Mouse (Mus musculus) adrenal gland, adult 2 months (tissue): ENCODE measurements around the gene Gm10376. TPM values are rescaled to one million over a fixed set of nuclear protein-coding genes. Genes with fewer than 3 reads are reported as not detected.
"Not testable (repeated sequence)": the region's sequence is repeated elsewhere in the genome, so short reads cannot be mapped to it uniquely, and the experiment has no call there.

ENCODE experiments used
- DNase-seq: peaks from one replicate; pipeline ENCODE4 v3.0.0; 2021
- long read RNA-seq: library from polyadenylated mRNA; stranded (forward); transcript quantifications from one replicate; pipeline ENCODE4 v2.0.0, GENCODE M21; 2021
- polyA plus RNA-seq: library from polyadenylated mRNA; depleted of rRNA; stranded (reverse); fragments of >200 nt; gene quantifications from 2 replicates; pipeline ENCODE4 v1.2.3, GENCODE M21; 2012; rRNA removed
- total RNA-seq, 2 experiments: library from RNA; stranded (reverse); gene quantifications; 2 replicates each; pipeline ENCODE4 v1.2.3; 2021

Gene Gm10376
- total RNA-seq = not detected
- polyA plus RNA-seq = not detected in 2 replicates
- long read RNA-seq = 0 reads

DNA sequence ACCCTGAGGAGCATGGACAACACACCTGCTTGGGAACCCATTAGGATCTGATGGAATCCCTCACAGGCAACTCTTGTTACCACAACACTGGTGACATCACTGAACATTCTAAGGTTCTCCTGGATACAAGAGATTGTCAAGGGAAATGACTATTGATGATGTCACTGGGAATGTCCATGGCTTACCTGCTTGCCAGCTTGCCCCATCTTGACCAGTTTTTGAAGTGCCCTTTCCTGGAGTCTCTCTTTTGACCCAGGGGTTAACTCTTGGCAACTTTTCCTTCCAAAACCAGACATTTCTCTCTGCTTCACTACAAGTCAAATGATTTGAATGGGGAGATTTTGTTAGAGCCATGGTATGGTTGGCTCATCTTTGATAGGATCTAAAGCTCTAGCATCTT lies at the start of gene Gm10376:
TSS of gene Gm10376 (minus strand) at position 101 of the 400 bp plus-strand sequence.
- not testable (repeated sequence) for DNase-seq

DNA sequence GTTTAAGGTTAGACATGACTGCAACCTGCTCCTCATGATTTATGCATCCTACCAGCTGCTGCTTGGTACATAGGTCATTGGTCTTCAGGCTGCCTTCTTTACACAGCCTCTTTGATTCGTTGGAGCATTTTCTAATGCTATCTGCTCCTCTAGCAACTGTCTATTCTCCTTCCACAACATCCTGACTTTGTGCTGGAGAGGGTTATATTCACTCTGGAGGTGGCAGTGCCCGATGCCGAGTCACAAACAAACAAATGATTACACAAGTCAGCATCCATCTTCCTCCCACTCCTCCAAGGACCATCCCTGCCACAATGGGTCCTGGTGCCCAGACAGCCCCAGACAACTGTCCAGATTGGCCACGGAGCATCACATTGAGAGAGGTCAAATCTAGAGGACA lies 44.8 kb upstream of the Gm10376 start:
- DNase-seq = not testable (repeated sequence)

DNA sequence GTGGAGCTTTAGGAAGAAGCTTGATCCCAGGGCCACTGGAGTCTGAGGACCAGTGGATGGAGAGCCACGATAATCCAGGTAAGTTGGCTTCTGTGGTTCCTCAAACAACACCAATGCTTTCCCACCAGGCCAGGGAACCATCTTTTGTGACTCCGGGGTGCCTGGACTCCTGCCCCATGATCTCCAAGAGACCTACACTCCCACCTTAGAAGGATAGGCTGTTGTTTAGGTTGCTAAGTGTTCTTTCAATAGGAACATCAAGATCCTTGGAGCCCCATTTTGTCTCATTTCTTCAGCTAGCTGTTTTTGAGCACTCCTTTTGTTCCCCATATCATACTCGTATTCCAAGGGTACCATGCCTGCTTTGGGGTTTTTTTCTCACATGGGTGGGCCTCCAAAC lies 42.6 kb upstream of the Gm10376 start:
- not testable (repeated sequence) for DNase-seq

DNA sequence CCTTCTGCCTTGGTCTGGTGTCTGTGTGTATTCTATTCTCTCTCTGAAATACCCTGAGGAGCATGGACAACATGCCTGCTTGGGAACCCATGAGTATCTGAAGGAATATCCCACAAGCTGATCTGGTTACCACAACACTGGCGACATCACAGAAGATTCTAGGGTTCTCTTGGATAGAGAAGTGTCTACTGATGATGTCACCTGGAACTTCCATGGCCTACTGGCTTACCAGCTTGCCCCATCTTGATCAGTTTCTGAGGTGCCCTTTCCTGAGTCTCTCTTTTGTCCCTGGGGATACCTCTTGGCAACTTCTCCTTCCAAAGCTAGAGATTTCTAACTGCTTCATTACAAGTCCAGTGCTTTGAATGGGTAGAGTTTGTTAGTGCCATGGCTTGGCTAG lies 21.9 kb downstream of the Gm10376 start, which contains the start of gene Gm8082:
TSS of gene Gm8082 (minus strand) at position 101 of the 400 bp plus-strand sequence.
- DNase-seq = not testable (repeated sequence)

Other genes starting within 250 kb of the Gm10376 start
- gene Gm3015, start 246.8 kb downstream of the Gm10376 start, total RNA-seq = not detected
- not detected in 2 replicates for gene Gm3015, start 246.8 kb downstream of the Gm10376 start, polyA plus RNA-seq
- not detected for gene Gm10377, start 217.6 kb downstream of the Gm10376 start, total RNA-seq
- gene Gm10377, start 217.6 kb downstream of the Gm10376 start, polyA plus RNA-seq = not detected in 2 replicates
- not detected for gene Gm21977, start 162.2 kb downstream of the Gm10376 start, total RNA-seq
- gene Gm21977, start 162.2 kb downstream of the Gm10376 start, polyA plus RNA-seq = not detected in 2 replicates
- gene Gm8082, start 22.0 kb downstream of the Gm10376 start, total RNA-seq = not detected
- gene Gm8082, start 22.0 kb downstream of the Gm10376 start, polyA plus RNA-seq = not detected in 2 replicates
- not detected for gene Gm8094, start 61.0 kb upstream of the Gm10376 start, total RNA-seq
- not detected in 2 replicates for gene Gm8094, start 61.0 kb upstream of the Gm10376 start, polyA plus RNA-seq
- not detected for gene Gm8104, start 85.0 kb upstream of the Gm10376 start, total RNA-seq
- not detected in 2 replicates for gene Gm8104, start 85.0 kb upstream of the Gm10376 start, polyA plus RNA-seq
- not detected for gene Gm7233, start 164.2 kb upstream of the Gm10376 start, total RNA-seq
- gene Gm7233, start 164.2 kb upstream of the Gm10376 start, polyA plus RNA-seq = not detected in 2 replicates
- not detected for gene Gm8122, start 219.7 kb upstream of the Gm10376 start, total RNA-seq
- gene Gm8122, start 219.7 kb upstream of the Gm10376 start, polyA plus RNA-seq = not detected in 2 replicates
- gene Gm8126, start 243.0 kb upstream of the Gm10376 start, total RNA-seq = not detected
- not detected in 2 replicates for gene Gm8126, start 243.0 kb upstream of the Gm10376 start, polyA plus RNA-seq